Mouse (Mus musculus) left cerebral cortex, adult 2 months (tissue): ENCODE results near the gene Syna. TPM values are rescaled to one million over a fixed set of nuclear protein-coding genes. Genes with fewer than 3 reads are reported as not detected.
A peak's percentile ranks its signal among the peaks of the same experiment; 100 is the strongest.

Source experiments
- DNase-seq, 2 experiments: peaks; one replicate each; pipeline ENCODE4 v3.0.0; 2021 to 2022; ENCODE audit warnings: low spot score in 2 of 2, mixed read lengths in 1 of 2; ENCODE audit errors: extremely low spot score in 1 of 2
- H3K27ac ChIP-seq: fragments of 200-600 bp; 2 replicates; pipeline ENCODE4 v1.8.1; 2022
- H3K4me3 ChIP-seq: fragments of 200-600 bp; 2 replicates; pipeline ENCODE4 v1.8.1; 2022
- CTCF ChIP-seq: fragments of 200-600 bp; IDR thresholded peaks from 2 replicates; pipeline ENCODE4 v1.8.1; 2022; ENCODE audit warnings: antibody characterized with exemption, mild to moderate bottlenecking, moderate library complexity
- intact Hi-C: fragments of 180-260 bp; cut with DNase I; formaldehyde crosslinking; loops from one replicate; pipeline ENCODE4 v1.15.1; 2025
- microRNA-seq, 2 experiments: library from miRNA; unstranded; fragments of <30 nt; microRNA quantifications; one replicate each; pipeline ENCODE4 v1.2.0; 2021
- total RNA-seq, 2 experiments: library from RNA; stranded (reverse); gene quantifications; 2 replicates each; pipeline ENCODE4 v1.2.3; 2021

The Syna gene
- total RNA-seq, 2 experiments from 2014 or later, result 0.21 to 0.34 TPM

GRCm38 (mm10) chr5:134522524-134522923 is 37.4 kb downstream of the Syna start:
- no peak for DNase-seq
- H3K4me3 ChIP-seq, result no peak overlapping the region
- intact Hi-C loops, result no loop called here
- TF ChIP-seq CTCF, result no peak
- peak overlapping the region; percentile 50 for H3K27ac ChIP-seq

GRCm38 (mm10) chr5:134521806-134522205 is 38.2 kb downstream of the Syna start:
- H3K4me3 ChIP-seq, result no peak overlapping the region
- no peak for DNase-seq
- peak overlapping the region; percentile 74 for H3K27ac ChIP-seq
- TF ChIP-seq CTCF, result no peak
- intact Hi-C loops, result no loop called here

- intact Hi-C loops, result no loop called here
- Histone ChIP-seq H3K27ac (peak overlapping the region; percentile 74), H3K4me3 (no peak overlapping the region)
- TF ChIP-seq CTCF, result no peak
- no peak for DNase-seq
Measured at GRCm38 (mm10) chr5:134521131-134521530, 38.8 kb downstream of the Syna start.

- DNase-seq, result no peak
- intact Hi-C loops, result no loop called here
- TF ChIP-seq CTCF, result no peak
- H3K27ac ChIP-seq, result peak overlapping the region; percentile 63
- no peak overlapping the region for H3K4me3 ChIP-seq
Measured at GRCm38 (mm10) chr5:134520120-134520519, 39.9 kb downstream of the Syna start.

GRCm38 (mm10) chr5:134519471-134519870 is 40.5 kb downstream of the Syna start:
- no peak overlapping the region for H3K4me3 ChIP-seq
- no peak for DNase-seq
- intact Hi-C loops, result no loop called here
- TF ChIP-seq CTCF, result no peak
- peak overlapping the region; percentile 34 for H3K27ac ChIP-seq

GRCm38 (mm10) chr5:134512086-134512485 is 47.9 kb downstream of the Syna start:
- intact Hi-C loops, result no loop called here
- peak; percentile 63 to 71 for DNase-seq
- TF ChIP-seq CTCF, result no peak
- H3K4me3 ChIP-seq, result no peak overlapping the region
- peak overlapping the region; percentile 59 for H3K27ac ChIP-seq

- DNase-seq, result no peak
- intact Hi-C loops, result no loop called here
- no peak overlapping the region for H3K27ac ChIP-seq
- H3K4me3 ChIP-seq, result no peak overlapping the region
- no peak for TF ChIP-seq CTCF
Measured at GRCm38 (mm10) chr5:134510266-134510665, 49.7 kb downstream of the Syna start.

- intact Hi-C loops, result loop anchor here (5.0 kb wide), 1 partner anchor 193 kb away; no protein-coding TSS in a partner anchor
Measured at GRCm38 (mm10) chr5:134508965-134509364, 51.0 kb downstream of the Syna start.

More at GRCm38 (mm10) chr5:134508965-134509364, 51.0 kb downstream of the Syna start:
- TF ChIP-seq CTCF, result no peak
- peak overlapping the region; percentile 5; the same call in 1 of the 2 replicates for H3K27ac ChIP-seq
- no peak overlapping the region for H3K4me3 ChIP-seq
- DNase-seq, result no peak

Small RNAs within 50 kb of the gene (microRNA-seq; reads per million reads assigned to microRNA genes)
- gene Mir7228, result 0 reads per million in 2 experiments

Other genes with a start within 250 kb of the Syna start
- 100 to 1,000 TPM; 219 to 221 TPM for gene Gtf2i, start 245.4 kb downstream of the Syna start, total RNA-seq
- 10 to 100 TPM; 46.9 to 47.0 TPM for gene Gtf2ird1, start 103.5 kb downstream of the Syna start, total RNA-seq
- gene Clip2, start 7.7 kb downstream of the Syna start, total RNA-seq, result 100 to 1,000 TPM; 116 to 123 TPM
- 10 to 100 TPM; 60.0 to 64.2 TPM for gene Rfc2, start 21.2 kb upstream of the Syna start, total RNA-seq
- gene Lat2, start 54.9 kb upstream of the Syna start, total RNA-seq, result 1 to 10 TPM; 3.4 to 3.9 TPM
- gene Eif4h, start 79.3 kb upstream of the Syna start, total RNA-seq, result 100 to 1,000 TPM; 319 to 322 TPM
- 10 to 100 TPM; 59.8 to 65.4 TPM for gene Limk1, start 128.4 kb upstream of the Syna start, total RNA-seq
- gene Eln, start 187.2 kb upstream of the Syna start, total RNA-seq, result 10 to 100 TPM; 11.3 to 11.7 TPM